Mouse (Mus musculus) erythroblast, embryonic 14.5 days (primary cell): ENCODE data around the gene Vmn2r56.

Source experiments
- GATA1 ChIP-seq: IDR thresholded peaks from 2 replicates; pipeline ENCODE4 v1.6.1; 2012; ENCODE audit warnings: low read length, inconsistent platforms, mixed read lengths
- TAL1 ChIP-seq: IDR thresholded peaks from 3 replicates; pipeline ENCODE4 v1.6.1; 2012; ENCODE audit warnings: low read length, inconsistent platforms, mixed read lengths

- no peak for TF ChIP-seq GATA1
- no peak for TF ChIP-seq TAL1
Measured at GRCm38 (mm10) chr7:12774606-12775005, 39.8 kb upstream of the Vmn2r56 start.
